ENCODE assay signal across 18 mouse cellular contexts in the genomic region with DNA sequence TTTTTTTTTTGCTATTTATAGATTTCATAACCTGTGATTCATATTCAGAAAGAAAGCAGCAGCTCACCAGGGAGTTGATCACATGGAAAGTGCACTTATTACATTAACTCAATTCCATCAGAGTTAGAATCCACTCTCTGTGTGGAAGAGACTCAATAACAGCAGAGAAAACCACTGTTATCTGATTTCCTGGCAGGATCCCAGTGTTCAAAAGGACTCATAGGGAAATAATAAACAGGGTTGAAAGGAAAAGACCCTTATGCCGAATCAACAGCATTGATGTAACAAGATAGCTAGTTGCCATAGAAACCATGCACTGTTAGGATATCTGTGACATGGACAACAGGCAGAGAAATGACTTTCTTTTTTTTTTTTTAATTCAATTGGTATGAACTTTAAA.
DNase-seq lines count a peak whose midpoint lies in the region; ATAC-seq and TF ChIP-seq lines count a peak whose summit lies in the region.
"Had no signal": no experiment of that assay in that cellular context is flagged by ENCODE, and none has a peak within 500 bp of the region (broad histone marks: within the 10 kb centered on the region; RNA-seq: fewer than 3 reads in every experiment).

No protein-coding gene starts in this region.

- 24% methylated on average over 1 of the region's 1 CpGs for WGBS in hindbrain, embryonic 14.5 days
- WGBS in hindbrain, embryonic 11.5 days: 31% methylated on average over 1 of the region's 1 CpGs
- WGBS in midbrain, embryonic 13.5 days: 19% methylated on average over 1 of the region's 1 CpGs
- 36% methylated on average over 1 of the region's 1 CpGs for WGBS in midbrain, embryonic 11.5 days
- WGBS in midbrain, postnatal 0 days: 7% methylated on average over 1 of the region's 1 CpGs

- peak; percentile 54 for DNase-seq in hindbrain, embryonic 14.5 days (ENCODE audit: low spot score)
- DNase-seq in hindbrain, embryonic 11.5 days (ENCODE audit: low spot score): no peak
- no peak for DNase-seq in midbrain, embryonic 11.5 days (ENCODE audit: low spot score, missing footprints)
- peak; percentile 78 for DNase-seq in brain, embryonic 14.5 days (ENCODE audit: low read depth)
- peak; percentile 60 for DNase-seq in midbrain, postnatal 0 days (ENCODE audit: low spot score)
- DNase-seq in thymus, postnatal 0 days (ENCODE audit: low spot score): no peak
- DNase-seq: adrenal gland, adult 8-10 months; cerebellum, adult 9-11 months; heart, adult 2 months; heart, postnatal 36 days; right cerebral cortex, adult 18-20 months; thymus, postnatal 14 days had no signal

- H3K9ac ChIP-seq in hindbrain, embryonic 14.5 days: no peak overlapping the region
- H3K9ac ChIP-seq in hindbrain, embryonic 11.5 days (ENCODE audit: low read depth, low read length): no peak overlapping the region
- H3K9ac ChIP-seq in midbrain, embryonic 13.5 days (replicated peaks): no peak overlapping the region
- no peak overlapping the region for H3K9ac ChIP-seq in midbrain, embryonic 11.5 days (ENCODE audit: low read length)
- H3K9ac ChIP-seq in midbrain, postnatal 0 days (replicated peaks; ENCODE audit: low read length, poor library complexity, severe bottlenecking): no peak overlapping the region
- H3K9ac ChIP-seq: intestine, embryonic 15.5 days; kidney, embryonic 15.5 days; limb, embryonic 12.5 days; liver, embryonic 14.5 days had no signal

- H3K4me2 ChIP-seq in hindbrain, embryonic 14.5 days (replicated peaks): no peak overlapping the region
- H3K4me2 ChIP-seq in hindbrain, embryonic 11.5 days (replicated peaks; ENCODE audit: low read depth, low read length): no peak overlapping the region
- H3K4me2 ChIP-seq in midbrain, embryonic 13.5 days (replicated peaks): no peak overlapping the region
- no peak overlapping the region for H3K4me2 ChIP-seq in midbrain, embryonic 11.5 days
- H3K4me2 ChIP-seq in midbrain, postnatal 0 days (ENCODE audit: low read depth, low read length, poor library complexity, severe bottlenecking): no peak overlapping the region
- H3K4me2 ChIP-seq: intestine, embryonic 15.5 days; kidney, embryonic 15.5 days; limb, embryonic 12.5 days had no signal

- H3K36me3 ChIP-seq in hindbrain, embryonic 14.5 days (replicated peaks; ENCODE audit: control insufficient read depth, insufficient read depth): no peaks in the 10 kb centered on the region
- H3K36me3 ChIP-seq in hindbrain, embryonic 11.5 days (ENCODE audit: control insufficient read depth, insufficient read depth, low read length): no peaks in the 10 kb centered on the region
- H3K36me3 ChIP-seq in midbrain, embryonic 13.5 days: no peaks in the 10 kb centered on the region
- H3K36me3 ChIP-seq in midbrain, embryonic 11.5 days (ENCODE audit: control insufficient read depth, insufficient read depth, low read length): no peaks in the 10 kb centered on the region
- no peaks in the 10 kb centered on the region for H3K36me3 ChIP-seq in midbrain, postnatal 0 days (ENCODE audit: insufficient read depth, low read length)
- H3K36me3 ChIP-seq: intestine, embryonic 15.5 days; kidney, embryonic 15.5 days; limb, embryonic 12.5 days had no signal

- no peaks in the 10 kb centered on the region for H3K9me3 ChIP-seq in hindbrain, embryonic 14.5 days (ENCODE audit: control insufficient read depth, low read length)
- H3K9me3 ChIP-seq in hindbrain, embryonic 11.5 days (ENCODE audit: control insufficient read depth, low read length): no peaks in the 10 kb centered on the region
- H3K9me3 ChIP-seq in midbrain, embryonic 13.5 days: no peaks in the 10 kb centered on the region
- H3K9me3 ChIP-seq in midbrain, embryonic 11.5 days (ENCODE audit: control insufficient read depth, low read length): no peaks in the 10 kb centered on the region
- no peaks in the 10 kb centered on the region for H3K9me3 ChIP-seq in midbrain, postnatal 0 days (ENCODE audit: low read length)
- H3K9me3 ChIP-seq: intestine, embryonic 15.5 days; kidney, embryonic 15.5 days; limb, embryonic 12.5 days had no signal

- H3K4me3 ChIP-seq in hindbrain, embryonic 14.5 days (replicated peaks; ENCODE audit: low read length): no peak overlapping the region
- no peak overlapping the region for H3K4me3 ChIP-seq in hindbrain, embryonic 11.5 days (ENCODE audit: low read depth, low read length)
- no peak overlapping the region for H3K4me3 ChIP-seq in midbrain, embryonic 13.5 days (replicated peaks)
- no peak overlapping the region for H3K4me3 ChIP-seq in midbrain, embryonic 11.5 days (ENCODE audit: low read depth, low read length)
- H3K4me3 ChIP-seq in midbrain, postnatal 0 days (ENCODE audit: low read depth, low read length): no peak overlapping the region
- H3K4me3 ChIP-seq: heart, adult 2 months; intestine, embryonic 15.5 days; kidney, embryonic 15.5 days; limb, embryonic 12.5 days had no signal

- ATAC-seq in hindbrain, embryonic 14.5 days (ENCODE audit: low FRiP score): peak; percentile 31; the same call in 1 of the 2 replicates
- no peak for ATAC-seq in hindbrain, embryonic 11.5 days (ENCODE audit: low FRiP score)
- ATAC-seq in midbrain, embryonic 13.5 days: peak; percentile 66
- ATAC-seq in midbrain, embryonic 11.5 days (ENCODE audit: low FRiP score): no peak
- peak; percentile 70; the same call in 1 of the 2 replicates for ATAC-seq in midbrain, postnatal 0 days (ENCODE audit: low FRiP score)
- ATAC-seq: intestine, embryonic 15.5 days; Patski had no signal

- no peaks in the 10 kb centered on the region for H3K4me1 ChIP-seq in hindbrain, embryonic 14.5 days (replicated peaks; ENCODE audit: control insufficient read depth, insufficient read depth, low read length)
- no peaks in the 10 kb centered on the region for H3K4me1 ChIP-seq in hindbrain, embryonic 11.5 days (replicated peaks; ENCODE audit: control insufficient read depth, insufficient read depth, low read length)
- H3K4me1 ChIP-seq in midbrain, embryonic 13.5 days (replicated peaks): 0 out of 2 replicates have a peak, but pooled peaks cover 3% of the 10 kb centered on the region
- H3K4me1 ChIP-seq in midbrain, embryonic 11.5 days (ENCODE audit: control insufficient read depth, insufficient read depth, low read length): no peaks in the 10 kb centered on the region
- no peaks in the 10 kb centered on the region for H3K4me1 ChIP-seq in midbrain, postnatal 0 days (ENCODE audit: insufficient read depth, low read length)
- H3K4me1 ChIP-seq: intestine, embryonic 15.5 days; kidney, embryonic 15.5 days; limb, embryonic 12.5 days had no signal

- TF ChIP-seq CTCF in brain, embryonic 14.5 days (IDR thresholded peaks at IDR 0.05; ENCODE audit: borderline replicate concordance, extremely low read depth, insufficient read depth, insufficient read length): no peak
- no peak for TF ChIP-seq CTCF in midbrain, postnatal 0 days (IDR thresholded peaks at IDR 0.05)

- H3K27ac ChIP-seq in hindbrain, embryonic 14.5 days: no peak overlapping the region
- no peak overlapping the region for H3K27ac ChIP-seq in hindbrain, embryonic 11.5 days (ENCODE audit: low read depth, low read length)
- no peak overlapping the region for H3K27ac ChIP-seq in midbrain, embryonic 13.5 days
- H3K27ac ChIP-seq in midbrain, embryonic 11.5 days (ENCODE audit: low read depth, low read length): no peak overlapping the region
- H3K27ac ChIP-seq in midbrain, postnatal 0 days (ENCODE audit: low read depth, low read length): peak overlapping the region; percentile 51; the same call in 1 of the 2 replicates
- H3K27ac ChIP-seq: heart, adult 2 months; intestine, embryonic 15.5 days; kidney, embryonic 15.5 days; limb, embryonic 12.5 days; liver, embryonic 14.5 days had no signal

- H3K27me3 ChIP-seq in hindbrain, embryonic 14.5 days (ENCODE audit: control insufficient read depth, insufficient read depth, low read length): no peaks in the 10 kb centered on the region
- H3K27me3 ChIP-seq in hindbrain, embryonic 11.5 days (ENCODE audit: control insufficient read depth, insufficient read depth, low read length): no peaks in the 10 kb centered on the region
- H3K27me3 ChIP-seq in midbrain, embryonic 13.5 days: no peaks in the 10 kb centered on the region
- H3K27me3 ChIP-seq in midbrain, embryonic 11.5 days (ENCODE audit: control insufficient read depth, insufficient read depth, low read length): no peaks in the 10 kb centered on the region
- H3K27me3 ChIP-seq in midbrain, postnatal 0 days (ENCODE audit: insufficient read depth, low read length): no peaks in the 10 kb centered on the region
- H3K27me3 ChIP-seq: intestine, embryonic 15.5 days; kidney, embryonic 15.5 days; limb, embryonic 12.5 days; Patski had no signal

- no peak for TF ChIP-seq POLR2A in brain, embryonic 14.5 days (IDR thresholded peaks at IDR 0.05; ENCODE audit: borderline replicate concordance, extremely low read depth, insufficient read depth, insufficient read length, poor library complexity, severe bottlenecking)

Comparison
In these comparisons a context has a peak if more than half of its experiments do, and no peak if none do; other contexts are left out.
1. ATAC-seq: peak in hindbrain, embryonic 14.5 days (single experiment), midbrain, embryonic 13.5 days (single experiment) and midbrain, postnatal 0 days (single experiment); none in hindbrain, embryonic 11.5 days (single experiment) and midbrain, embryonic 11.5 days (single experiment).
2. DNase-seq: peak in hindbrain, embryonic 14.5 days (single experiment), brain, embryonic 14.5 days (single experiment) and midbrain, postnatal 0 days (single experiment); none in hindbrain, embryonic 11.5 days (single experiment), midbrain, embryonic 11.5 days (single experiment) and thymus, postnatal 0 days (single experiment).